Mouse (Mus musculus): Measurements from ENCODE around the gene Stk39. TPM values are rescaled to one million over a fixed set of nuclear protein-coding genes. Genes with fewer than 3 reads are reported as not detected.
"Not testable (repeated sequence)": the region's sequence is repeated elsewhere in the genome, so short reads cannot be mapped to it uniquely, and the experiment has no call there.

Gene Stk39
- polyA plus RNA-seq, 1 experiment from 2014 or later = 30.2 TPM

DNA sequence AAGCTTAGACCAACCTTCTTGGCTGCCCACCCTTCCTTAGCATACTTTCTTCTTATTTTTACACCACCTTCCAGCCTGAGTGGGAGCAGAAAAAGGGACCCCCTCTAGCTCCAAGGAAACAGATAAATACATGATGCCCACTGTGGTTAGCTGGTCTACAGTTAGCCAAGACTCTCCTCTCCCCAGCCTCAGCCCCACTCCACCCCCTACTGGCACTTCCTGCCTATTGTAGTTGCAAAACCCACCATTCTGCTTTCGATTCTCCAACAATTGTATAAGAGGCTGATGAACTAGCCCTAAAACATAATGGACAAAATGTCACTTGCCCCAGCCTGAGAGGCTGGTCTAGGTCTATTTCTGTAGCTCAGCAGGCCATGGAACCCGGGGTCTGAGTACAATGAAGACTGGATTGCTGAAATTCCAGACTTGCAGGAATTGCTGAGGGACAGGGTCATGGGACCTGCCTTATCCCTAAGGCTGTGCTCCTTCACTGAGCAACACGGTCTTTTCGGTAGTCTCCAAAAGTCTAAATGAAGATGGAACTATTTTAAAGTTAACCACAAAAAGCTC, 222.1 kb downstream of the Stk39 start:
- Histone ChIP-seq H3K4me3 (no peak overlapping the region), H3K27ac (0 out of 2 replicates have a peak overlapping the region, but pooled peaks have one; percentile 48), H3K9me3 (no peaks in the 10 kb centered on the region), H3K36me3 (replicated peaks) (peaks cover 29% of the 10 kb centered on the region), H3K27me3 (ENCODE audit: poor library complexity, severe bottlenecking) (no peaks in the 10 kb centered on the region), H3K4me1 (peaks cover 37% of the 10 kb centered on the region)
- DNase-seq (ENCODE audit: extremely low spot score, low spot score) = no peak
- 63% methylated on average over 4 of the region's 4 CpGs for WGBS

GRCm38 (mm10) chr2:68246284-68246683, 225.8 kb downstream of the Stk39 start:
- H3K4me3 ChIP-seq = no peak overlapping the region
- H3K4me1 ChIP-seq = peaks cover 30% of the 10 kb centered on the region
- peaks cover 40% of the 10 kb centered on the region for H3K36me3 ChIP-seq (replicated peaks)
- WGBS = 47% methylated on average over 3 of the region's 3 CpGs
- H3K9me3 ChIP-seq = no peaks in the 10 kb centered on the region
- DNase-seq (ENCODE audit: extremely low spot score, low spot score) = no peak
- no peaks in the 10 kb centered on the region for H3K27me3 ChIP-seq (ENCODE audit: poor library complexity, severe bottlenecking)
- H3K27ac ChIP-seq = no peak overlapping the region

DNA sequence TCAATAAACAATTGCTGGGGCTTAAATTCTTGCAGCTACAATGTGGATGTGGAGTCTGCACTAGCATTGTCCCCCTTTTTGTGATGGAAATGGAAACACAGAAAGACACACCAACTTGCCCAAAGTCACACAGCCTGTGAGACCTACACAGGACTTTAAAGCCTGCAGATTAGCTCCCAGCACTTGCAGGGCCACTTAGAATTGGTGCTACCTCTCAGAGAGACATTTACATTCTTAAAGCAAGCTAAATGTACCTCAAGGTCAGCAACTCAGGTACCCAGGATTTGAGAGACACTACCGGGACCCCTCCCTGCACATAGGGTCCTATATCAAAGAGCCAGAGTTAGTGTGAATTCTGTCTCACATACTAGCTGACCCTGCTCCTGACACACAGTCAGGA, 227.5 kb downstream of the Stk39 start:
- peak; percentile 6 for DNase-seq (ENCODE audit: extremely low spot score, low spot score)
- H3K4me1 ChIP-seq = peaks cover 15% of the 10 kb centered on the region
- no peak overlapping the region for H3K4me3 ChIP-seq
- no peak overlapping the region for H3K27ac ChIP-seq
- H3K27me3 ChIP-seq (ENCODE audit: poor library complexity, severe bottlenecking) = no peaks in the 10 kb centered on the region
- H3K36me3 ChIP-seq (replicated peaks) = peaks cover 28% of the 10 kb centered on the region
- H3K9me3 ChIP-seq = no peaks in the 10 kb centered on the region
- WGBS = 94% methylated on average over 1 of the region's 1 CpGs

- Histone ChIP-seq H3K36me3 (replicated peaks) (peaks cover 22% of the 10 kb centered on the region), H3K27ac (no peak overlapping the region), H3K4me1 (peaks cover 15% of the 10 kb centered on the region), H3K27me3 (ENCODE audit: poor library complexity, severe bottlenecking) (no peaks in the 10 kb centered on the region), H3K4me3 (no peak overlapping the region), H3K9me3 (no peaks in the 10 kb centered on the region)
- 81% methylated on average over 12 of the region's 12 CpGs for WGBS
- peak; percentile 2 for DNase-seq (ENCODE audit: extremely low spot score, low spot score)
Measured at GRCm38 (mm10) chr2:68243879-68244553, 228.1 kb downstream of the Stk39 start.

GRCm38 (mm10) chr2:68243273-68243672, 228.8 kb downstream of the Stk39 start:
- WGBS = 82% methylated on average over 3 of the region's 3 CpGs
- H3K27me3 ChIP-seq (ENCODE audit: poor library complexity, severe bottlenecking) = no peaks in the 10 kb centered on the region
- H3K4me3 ChIP-seq = no peak overlapping the region
- H3K36me3 ChIP-seq (replicated peaks) = peaks cover 23% of the 10 kb centered on the region
- no peak overlapping the region for H3K27ac ChIP-seq
- H3K4me1 ChIP-seq = peaks cover 15% of the 10 kb centered on the region
- no peaks in the 10 kb centered on the region for H3K9me3 ChIP-seq
- DNase-seq (ENCODE audit: extremely low spot score, low spot score) = no peak

DNA sequence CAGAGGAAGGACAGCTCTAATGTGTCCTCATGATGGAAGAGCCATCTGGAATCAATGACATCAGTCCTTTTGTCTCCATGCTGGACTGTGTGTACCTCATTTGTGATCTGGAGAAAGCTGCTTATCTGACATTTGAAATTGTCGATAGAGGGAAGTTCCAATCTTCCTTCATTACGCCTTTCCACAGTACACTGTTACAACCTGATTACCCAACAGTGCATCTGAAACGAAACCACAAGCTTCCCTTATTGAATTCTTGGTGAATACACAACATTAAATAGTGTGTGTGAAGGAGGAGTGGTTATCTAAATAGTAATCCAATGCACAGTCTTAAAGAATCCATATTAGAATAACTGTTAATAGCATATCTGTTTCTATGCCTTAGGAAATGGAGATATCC, 230.0 kb downstream of the Stk39 start:
- Histone ChIP-seq H3K4me1 (peaks cover 15% of the 10 kb centered on the region), H3K9me3 (no peaks in the 10 kb centered on the region), H3K27me3 (ENCODE audit: poor library complexity, severe bottlenecking) (no peaks in the 10 kb centered on the region), H3K27ac (no peak overlapping the region), H3K36me3 (replicated peaks) (peaks cover 14% of the 10 kb centered on the region; the same call in 1 of the 2 replicates), H3K4me3 (no peak overlapping the region)
- DNase-seq (ENCODE audit: extremely low spot score, low spot score) = no peak
- 95% methylated on average over 3 of the region's 3 CpGs for WGBS

DNA sequence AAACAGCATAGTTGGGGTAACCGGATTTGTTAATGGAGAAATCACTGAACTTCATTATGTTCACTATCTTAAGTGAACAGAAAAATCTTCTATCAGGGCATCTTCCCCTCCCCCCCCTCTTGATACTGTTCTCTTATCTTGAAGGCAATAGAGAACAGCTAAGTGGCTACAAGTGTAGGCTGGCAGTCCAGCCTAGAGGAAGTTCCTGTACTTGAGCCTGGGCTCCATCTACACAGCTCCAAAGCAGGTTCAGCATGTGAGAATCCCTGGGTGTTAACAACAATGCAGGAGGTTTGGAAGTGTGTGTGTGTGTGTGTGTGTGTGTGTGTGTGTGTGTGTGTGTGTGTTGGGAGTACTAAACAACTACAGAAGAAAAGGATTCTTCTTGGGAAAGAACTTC, 230.4 kb downstream of the Stk39 start:
- H3K9me3 ChIP-seq = no peaks in the 10 kb centered on the region
- DNase-seq (ENCODE audit: extremely low spot score, low spot score) = no peak
- WGBS = 93% methylated on average over 1 of the region's 1 CpGs

GRCm38 (mm10) chr2:68239415-68239814, 232.7 kb downstream of the Stk39 start:
- not testable (repeated sequence) for H3K27me3 ChIP-seq (ENCODE audit: poor library complexity, severe bottlenecking); H3K9me3 ChIP-seq; H3K27ac ChIP-seq; DNase-seq (ENCODE audit: extremely low spot score, low spot score); H3K4me1 ChIP-seq; H3K4me3 ChIP-seq
- WGBS = 52% methylated on average over 4 of the region's 4 CpGs
- peaks cover 14% of the 10 kb centered on the region; the same call in 1 of the 2 replicates for H3K36me3 ChIP-seq (replicated peaks)

More for the DNA sequence above, 230.4 kb downstream of the Stk39 start:
- H3K36me3 ChIP-seq (replicated peaks) = peaks cover 14% of the 10 kb centered on the region; the same call in 1 of the 2 replicates
- no peak overlapping the region for H3K27ac ChIP-seq
- H3K4me1 ChIP-seq = peaks cover 15% of the 10 kb centered on the region
- no peaks in the 10 kb centered on the region for H3K27me3 ChIP-seq (ENCODE audit: poor library complexity, severe bottlenecking)
- no peak overlapping the region for H3K4me3 ChIP-seq

DNA sequence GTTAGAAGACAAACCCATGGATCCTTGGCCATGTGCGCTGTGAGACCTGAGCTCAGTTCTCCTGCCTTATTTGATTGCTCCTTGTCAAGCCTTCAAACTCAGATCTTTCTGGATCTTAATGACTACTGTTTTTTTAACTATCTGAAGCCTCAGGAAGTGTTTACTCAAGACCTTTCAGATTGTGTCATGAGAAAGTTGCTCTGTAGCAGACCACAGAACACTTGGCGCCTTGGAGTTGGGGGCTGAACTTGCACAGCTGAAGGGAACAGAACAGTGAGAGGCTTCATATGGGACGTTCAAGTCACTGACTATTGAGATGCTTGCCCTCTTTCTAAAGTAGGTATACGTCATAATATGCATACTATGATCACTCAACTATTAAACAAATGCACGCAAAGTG, 239.1 kb downstream of the Stk39 start:
- H3K27me3 ChIP-seq (ENCODE audit: poor library complexity, severe bottlenecking) = no peaks in the 10 kb centered on the region
- H3K27ac ChIP-seq = no peak overlapping the region
- H3K36me3 ChIP-seq (replicated peaks) = peaks cover 8% of the 10 kb centered on the region; the same call in 1 of the 2 replicates
- H3K4me3 ChIP-seq = no peak overlapping the region
- no peak for DNase-seq (ENCODE audit: extremely low spot score, low spot score)
- WGBS = 90% methylated on average over 5 of the region's 5 CpGs
- no peaks in the 10 kb centered on the region for H3K9me3 ChIP-seq
- peaks cover 3% of the 10 kb centered on the region; the same call in 1 of the 2 replicates for H3K4me1 ChIP-seq

DNA sequence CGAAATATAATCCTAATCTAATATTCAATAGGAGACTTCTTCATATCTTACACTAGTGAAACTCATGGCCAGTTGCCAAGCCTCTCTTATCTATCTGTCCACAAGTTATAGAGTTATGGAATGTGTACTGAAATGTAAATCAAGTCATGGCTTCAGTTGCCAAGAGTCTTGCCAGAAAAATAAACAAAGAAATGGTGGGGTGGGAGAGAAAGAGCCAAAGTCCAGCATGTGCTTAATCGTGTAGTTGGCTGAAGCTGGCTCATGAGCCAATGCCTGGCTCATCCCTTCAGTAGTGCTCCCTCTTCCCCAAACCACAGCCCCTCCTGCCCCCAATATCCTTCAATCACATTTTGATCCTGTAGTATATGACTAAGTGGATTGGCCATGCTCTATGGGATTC, 242.2 kb downstream of the Stk39 start:
- 88% methylated on average over 2 of the region's 2 CpGs for WGBS
- DNase-seq (ENCODE audit: extremely low spot score, low spot score) = no peak

DNA sequence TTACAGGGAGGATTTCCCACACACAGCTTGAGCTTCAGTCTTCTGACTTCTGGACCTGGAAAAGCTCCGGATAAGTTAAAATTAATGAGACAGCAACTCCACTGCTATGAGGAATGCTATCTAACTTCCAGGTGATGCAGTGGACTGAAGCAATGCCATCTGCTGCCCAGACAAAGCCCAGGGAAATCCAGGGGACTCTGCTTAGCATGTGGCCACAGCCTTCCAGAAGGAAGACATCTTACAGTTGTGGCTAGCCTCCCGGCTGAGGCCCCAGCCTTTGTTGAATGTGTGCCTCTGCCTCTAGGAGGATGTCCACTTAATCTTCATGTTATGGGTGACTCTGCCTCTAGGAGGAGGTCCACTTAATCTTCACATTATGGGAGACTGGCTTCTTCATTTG, 243.0 kb downstream of the Stk39 start:
- DNase-seq (ENCODE audit: extremely low spot score, low spot score) = no peak
- Histone ChIP-seq H3K36me3 (replicated peaks) (peaks cover 15% of the 10 kb centered on the region; the same call in 1 of the 2 replicates), H3K4me1 (no peaks in the 10 kb centered on the region), H3K27me3 (ENCODE audit: poor library complexity, severe bottlenecking) (no peaks in the 10 kb centered on the region), H3K27ac (no peak overlapping the region), H3K9me3 (no peaks in the 10 kb centered on the region), H3K4me3 (no peak overlapping the region)
- 84% methylated on average over 2 of the region's 2 CpGs for WGBS

More for the DNA sequence above, 242.2 kb downstream of the Stk39 start:
- peaks cover 3% of the 10 kb centered on the region; the same call in 1 of the 2 replicates for H3K4me1 ChIP-seq
- no peak overlapping the region for H3K27ac ChIP-seq
- no peaks in the 10 kb centered on the region for H3K27me3 ChIP-seq (ENCODE audit: poor library complexity, severe bottlenecking)
- H3K4me3 ChIP-seq = no peak overlapping the region
- H3K36me3 ChIP-seq (replicated peaks) = peaks cover 15% of the 10 kb centered on the region; the same call in 1 of the 2 replicates
- H3K9me3 ChIP-seq = no peaks in the 10 kb centered on the region

DNA sequence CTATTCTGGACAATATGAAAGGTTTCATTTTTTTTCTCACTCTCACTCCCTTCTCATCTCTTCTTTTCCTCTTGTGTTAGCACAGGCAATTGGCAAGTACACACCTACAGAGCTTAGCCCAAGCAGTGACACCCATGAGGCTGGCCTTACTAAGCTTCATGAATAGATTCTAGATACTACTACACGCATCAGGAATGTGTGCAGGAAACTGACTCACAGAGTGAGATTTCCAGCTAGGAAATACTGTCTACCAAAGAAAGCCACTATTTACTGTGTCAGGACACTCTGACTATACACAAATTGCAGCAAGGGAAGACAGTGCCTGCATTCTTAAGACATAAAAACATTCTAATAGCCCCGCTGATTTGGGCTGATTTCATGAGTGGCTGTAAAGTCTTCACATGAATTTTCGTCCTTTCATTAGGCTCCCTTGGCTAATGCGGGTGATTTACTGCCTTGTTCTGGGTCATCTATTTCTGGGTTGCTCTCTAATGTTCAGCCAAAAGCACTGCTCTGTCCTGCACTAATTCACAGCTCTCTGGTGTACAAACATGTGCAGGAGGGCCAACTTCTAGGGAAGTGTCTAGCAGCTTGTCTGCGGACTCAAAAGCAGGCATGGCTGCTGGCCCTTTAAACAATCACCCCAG, 249.7 kb downstream of the Stk39 start:
- Histone ChIP-seq H3K4me3 (no peak overlapping the region), H3K27me3 (ENCODE audit: poor library complexity, severe bottlenecking) (no peaks in the 10 kb centered on the region), H3K27ac (no peak overlapping the region), H3K4me1 (peaks cover 11% of the 10 kb centered on the region), H3K36me3 (replicated peaks) (peaks cover 35% of the 10 kb centered on the region), H3K9me3 (no peaks in the 10 kb centered on the region)
- 83% methylated on average over 5 of the region's 5 CpGs for WGBS
- no peak for DNase-seq (ENCODE audit: extremely low spot score, low spot score)

GRCm38 (mm10) chr2:68221226-68221625, 250.8 kb downstream of the Stk39 start:
- Histone ChIP-seq H3K36me3 (replicated peaks) (peaks cover 35% of the 10 kb centered on the region), H3K27me3 (ENCODE audit: poor library complexity, severe bottlenecking) (no peaks in the 10 kb centered on the region), H3K4me1 (peaks cover 11% of the 10 kb centered on the region), H3K4me3 (no peak overlapping the region), H3K27ac (no peak overlapping the region), H3K9me3 (no peaks in the 10 kb centered on the region)
- 70% methylated on average over 4 of the region's 4 CpGs for WGBS
- DNase-seq (ENCODE audit: extremely low spot score, low spot score) = no peak

Measured in forebrain, embryonic 10.5 days (tissue).